Mouse (Mus musculus) left cerebral cortex, postnatal 36 days (tissue): Measurements from ENCODE around the gene Agap1. TPM values are rescaled to one million over a fixed set of nuclear protein-coding genes. Genes with fewer than 3 reads are reported as not detected.

ENCODE experiments used
- DNase-seq, 2 experiments: peaks; one replicate each; pipeline ENCODE4 v3.0.0; 2021 to 2022; ENCODE audit warnings: low spot score in 2 of 2, mixed read lengths in 1 of 2
- intact Hi-C: fragments of 180-260 bp; cut with DNase I; formaldehyde crosslinking; loops from one replicate; pipeline ENCODE4 v1.15.1; 2025
- total RNA-seq, 2 experiments: library from RNA; stranded (reverse); gene quantifications; 2 replicates each; pipeline ENCODE4 v1.2.3; 2021

Gene Agap1
- total RNA-seq, 2 experiments from 2014 or later: 244 to 260 TPM

DNA sequence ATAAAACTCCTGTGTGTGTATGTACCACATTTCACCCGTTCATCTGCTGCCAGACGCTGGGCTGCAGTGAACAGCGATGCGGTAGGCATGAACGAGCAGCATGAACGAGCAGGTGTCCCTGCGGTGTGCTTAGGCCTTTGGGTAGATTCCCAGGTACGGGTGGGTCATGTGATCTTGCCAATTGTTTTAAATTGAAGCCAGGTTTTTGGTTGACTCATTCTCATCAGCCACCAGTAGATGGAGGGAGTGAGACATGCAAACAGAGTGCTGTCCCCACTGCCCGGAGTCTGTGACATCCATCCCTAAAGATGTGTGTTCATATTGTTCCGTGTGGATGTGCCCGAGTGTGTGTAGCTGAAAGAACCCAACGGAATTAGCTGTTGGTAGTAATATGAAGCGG lies 71.2 kb downstream of the Agap1 start:
- intact Hi-C loops: loop anchor here (1.0 to 10.0 kb wide), 4 partner anchors 56 to 781 kb away; no protein-coding TSS in a partner anchor
- DNase-seq: peak; percentile 28 to 37

DNA sequence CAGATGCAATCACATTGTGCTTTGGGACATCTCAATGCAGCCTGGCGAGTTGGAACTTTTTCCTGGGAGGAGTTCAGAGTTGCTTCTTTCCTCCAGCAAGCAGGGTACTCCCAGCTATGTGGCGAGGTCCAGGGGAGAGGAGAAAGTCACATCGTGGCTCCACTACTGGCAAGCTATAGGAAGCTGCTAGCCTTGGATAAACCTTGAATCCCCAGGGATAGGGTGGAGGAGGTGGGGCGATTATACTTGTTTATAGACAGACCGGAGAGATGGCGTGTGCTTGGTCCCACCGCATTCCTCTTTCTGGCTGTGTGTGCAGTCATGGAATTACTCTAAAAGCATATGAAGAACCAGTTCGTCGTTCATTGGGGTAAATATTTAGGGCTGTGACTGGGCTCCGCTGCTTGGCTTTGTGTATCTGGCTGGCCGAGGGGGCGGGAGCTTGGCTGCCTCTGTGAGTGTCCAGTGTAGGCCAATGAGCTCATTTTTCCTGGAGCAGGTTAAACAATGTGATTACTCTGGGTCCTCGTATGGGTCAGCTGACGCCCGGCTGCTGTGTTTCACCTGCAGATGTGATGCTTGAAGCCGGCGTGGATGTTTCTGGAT lies 74.2 kb downstream of the Agap1 start:
- no peak for DNase-seq
- intact Hi-C loops: loop anchor here (2.0 to 10.0 kb wide), 4 partner anchors 54 to 784 kb away; no protein-coding TSS in a partner anchor

DNA sequence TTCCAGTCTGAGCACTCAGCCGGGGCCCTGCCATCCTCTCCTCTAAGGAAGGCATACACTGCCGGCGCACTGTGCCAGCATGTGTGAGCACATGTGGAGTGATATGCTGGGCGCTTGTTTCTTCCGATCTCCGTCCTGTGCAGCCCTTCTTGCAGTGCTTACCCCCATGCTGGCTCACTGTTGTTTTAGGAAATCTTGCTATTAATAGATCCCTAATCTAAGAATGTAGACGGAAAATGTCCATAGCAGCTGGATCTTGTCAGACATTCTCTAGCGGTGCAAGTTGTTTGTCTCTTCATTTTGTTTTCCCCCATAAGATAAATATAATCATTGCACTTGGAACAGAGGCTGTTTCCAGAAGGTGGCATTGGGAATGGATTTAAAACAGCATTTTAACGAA lies 79.1 kb downstream of the Agap1 start:
- DNase-seq: no peak
- intact Hi-C loops: no loop called here

DNA sequence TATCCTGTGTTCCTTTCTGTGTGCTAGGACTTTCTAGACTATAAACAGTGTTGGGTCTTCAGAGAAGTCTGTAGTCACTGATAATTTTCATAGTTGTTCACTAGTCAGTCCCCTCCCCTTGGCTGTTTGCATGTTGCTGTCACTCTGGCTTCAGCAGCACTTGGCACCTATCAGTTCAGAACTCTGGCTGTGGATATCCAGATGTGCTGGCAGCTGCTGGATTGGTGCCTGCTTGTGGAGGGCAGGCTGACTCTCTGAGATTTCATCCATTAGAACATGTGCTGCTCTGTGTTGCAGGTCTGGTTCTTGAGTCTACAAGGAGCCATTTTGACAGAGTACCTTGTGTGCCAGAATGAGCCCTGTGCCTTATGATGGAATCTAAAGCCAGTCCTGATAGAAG lies 80.6 kb downstream of the Agap1 start:
- intact Hi-C loops: no loop called here
- no peak for DNase-seq

DNA sequence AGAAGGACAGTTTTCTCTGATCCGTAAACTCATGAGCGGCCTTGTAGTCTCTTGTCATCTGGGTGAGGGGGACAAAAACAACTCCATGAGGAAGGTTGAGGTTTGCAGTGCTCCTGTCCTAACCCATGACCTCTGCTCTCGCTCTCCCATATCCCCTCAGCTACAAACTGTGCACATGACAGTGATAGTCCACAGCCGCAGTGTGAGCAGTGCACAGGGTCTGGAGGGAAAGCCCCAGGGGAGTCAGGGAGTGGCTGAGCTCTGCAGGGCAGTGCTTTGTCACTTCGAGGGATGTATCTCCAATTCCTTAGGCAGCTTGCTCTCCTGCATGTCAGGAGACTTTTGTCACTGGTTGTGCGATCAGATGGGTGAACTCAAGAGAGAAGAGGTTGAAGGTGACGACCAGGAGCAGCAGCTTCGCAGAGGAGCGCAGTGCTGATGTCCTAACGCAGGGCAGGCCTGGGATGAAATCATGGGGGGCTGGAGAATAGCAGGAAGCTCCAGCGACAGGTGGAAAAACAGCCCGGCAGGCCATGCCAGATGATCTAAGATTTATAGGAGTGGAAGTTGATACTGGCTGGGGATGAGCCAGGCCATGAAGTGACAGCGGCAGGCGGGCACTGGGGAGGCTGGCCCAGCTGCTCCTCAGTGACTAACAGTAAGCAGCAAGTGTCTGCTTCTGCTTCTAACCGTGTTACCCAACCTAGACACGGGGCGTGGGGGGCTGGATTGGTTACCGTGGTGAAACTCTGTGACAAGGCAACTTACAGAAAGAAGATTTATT lies 83.7 kb downstream of the Agap1 start:
- no peak for DNase-seq
- intact Hi-C loops: no loop called here

DNA sequence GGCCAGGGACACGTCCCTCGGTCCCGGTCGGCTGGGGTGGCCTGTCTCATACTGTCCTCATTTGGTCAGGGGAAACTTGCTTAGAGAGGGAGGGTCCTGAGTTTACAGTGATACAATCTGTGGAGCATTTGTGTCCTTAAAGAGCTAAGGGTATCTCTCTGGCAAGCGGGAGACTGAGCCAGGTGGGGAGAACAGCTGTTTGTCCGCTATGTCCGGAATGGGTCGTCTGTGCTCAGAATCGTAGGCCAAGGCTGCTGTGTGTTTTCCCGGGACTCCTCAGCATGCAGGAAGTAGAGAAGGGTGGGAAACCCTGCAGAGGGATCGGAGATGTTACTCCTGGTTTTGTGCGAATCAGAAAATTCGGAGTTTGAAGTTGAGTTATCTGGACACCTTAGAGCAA lies 84.5 kb downstream of the Agap1 start:
- intact Hi-C loops: no loop called here
- no peak for DNase-seq

DNA sequence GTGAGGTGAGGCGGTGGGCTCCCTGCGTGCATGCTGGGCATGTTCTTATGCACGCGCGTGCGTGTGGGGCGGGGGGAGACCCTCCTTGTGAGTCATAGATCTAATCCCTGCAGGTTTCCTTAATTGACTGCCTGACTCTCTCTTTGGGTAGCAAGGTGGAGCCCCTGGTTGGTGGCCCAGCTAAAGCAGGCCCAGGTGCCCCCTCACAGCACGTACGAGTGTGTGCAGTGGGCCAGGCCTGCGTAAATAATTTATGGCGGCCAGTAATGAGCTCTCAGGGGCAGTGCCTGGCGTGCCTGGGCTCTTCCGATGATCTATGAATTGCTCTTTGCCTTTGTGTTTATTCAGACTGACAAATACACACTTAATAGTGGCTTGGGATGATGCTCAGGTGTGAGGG lies 86.5 kb downstream of the Agap1 start:
- no peak for DNase-seq
- intact Hi-C loops: no loop called here

DNA sequence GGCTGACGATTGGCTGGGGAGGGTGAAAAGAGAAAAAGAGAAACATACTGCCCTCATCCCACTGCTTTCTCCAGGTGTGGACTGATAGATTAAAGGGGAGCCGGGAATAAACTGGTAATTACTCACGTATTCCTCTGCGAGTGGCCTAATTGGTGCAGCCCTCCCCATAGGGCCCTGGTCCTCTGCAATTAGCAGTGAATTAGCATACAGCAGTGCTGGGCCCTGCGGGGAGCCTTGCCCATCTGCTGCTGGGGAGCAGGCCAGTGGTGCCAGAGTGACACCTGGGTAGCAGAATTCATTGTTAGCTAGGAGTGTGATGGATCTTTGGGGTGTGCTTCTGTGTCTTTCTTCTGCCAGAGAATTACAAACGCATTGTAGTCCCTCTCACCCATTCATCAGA lies 87.9 kb downstream of the Agap1 start:
- intact Hi-C loops: no loop called here
- no peak for DNase-seq

DNA sequence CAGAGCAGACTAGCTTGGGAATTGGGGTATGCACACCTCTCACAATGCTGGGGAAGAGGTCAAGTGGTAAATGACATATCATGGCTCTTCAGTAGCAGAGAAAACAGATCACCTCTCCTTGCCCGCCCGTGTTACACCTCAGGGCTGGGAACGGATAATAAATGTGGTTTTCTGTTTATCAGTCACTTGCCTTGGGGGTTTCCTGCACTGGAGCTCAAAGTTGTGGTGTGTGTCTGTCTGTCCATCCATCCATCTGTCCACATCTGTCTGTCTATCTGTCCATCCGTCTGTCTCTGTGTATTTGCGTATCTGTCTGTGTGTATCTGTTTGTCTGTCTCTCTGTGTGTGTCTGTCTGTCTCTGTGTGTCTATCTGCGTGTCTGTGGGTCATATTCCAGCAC lies 88.7 kb downstream of the Agap1 start:
- intact Hi-C loops: no loop called here
- no peak for DNase-seq

DNA sequence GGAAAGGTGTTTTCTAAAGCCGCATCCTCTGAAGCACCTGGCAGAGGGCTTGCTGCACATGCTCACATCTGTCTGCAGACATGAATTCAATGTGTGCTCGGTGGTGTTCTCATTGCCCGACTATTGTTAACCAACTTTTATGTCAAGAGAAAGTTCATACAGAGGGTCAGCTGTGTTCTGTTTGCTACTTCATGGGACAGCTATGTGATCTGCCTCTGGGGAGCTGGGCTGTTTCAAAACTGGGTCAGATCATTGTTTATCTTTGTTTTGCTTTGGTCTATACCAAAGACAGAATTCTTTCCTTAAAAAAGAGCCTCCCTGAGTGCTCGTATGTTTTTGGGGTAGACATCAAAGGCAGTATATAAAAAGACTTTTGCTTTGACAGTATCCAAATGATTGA lies 89.5 kb downstream of the Agap1 start:
- DNase-seq: no peak
- intact Hi-C loops: no loop called here

DNA sequence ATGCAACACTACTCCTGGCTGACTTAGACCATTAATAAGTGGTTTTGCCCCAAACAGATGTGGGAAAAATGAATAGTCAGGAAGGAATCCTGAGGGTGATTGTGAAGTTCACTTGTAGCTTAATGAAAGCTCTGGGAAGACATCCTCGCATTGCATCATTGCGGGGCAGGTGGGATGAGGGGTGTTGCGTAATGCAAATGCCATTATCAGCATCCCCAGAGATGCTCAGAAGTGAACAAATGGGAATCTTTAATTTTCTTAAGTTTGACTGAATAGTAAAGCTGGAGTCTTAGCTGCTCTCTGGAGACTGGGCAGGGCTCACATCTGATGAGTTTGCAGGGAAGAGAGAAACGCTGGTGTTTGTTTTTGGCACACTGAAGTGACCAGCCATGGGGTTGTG lies 90.5 kb downstream of the Agap1 start:
- intact Hi-C loops: no loop called here
- no peak for DNase-seq

DNA sequence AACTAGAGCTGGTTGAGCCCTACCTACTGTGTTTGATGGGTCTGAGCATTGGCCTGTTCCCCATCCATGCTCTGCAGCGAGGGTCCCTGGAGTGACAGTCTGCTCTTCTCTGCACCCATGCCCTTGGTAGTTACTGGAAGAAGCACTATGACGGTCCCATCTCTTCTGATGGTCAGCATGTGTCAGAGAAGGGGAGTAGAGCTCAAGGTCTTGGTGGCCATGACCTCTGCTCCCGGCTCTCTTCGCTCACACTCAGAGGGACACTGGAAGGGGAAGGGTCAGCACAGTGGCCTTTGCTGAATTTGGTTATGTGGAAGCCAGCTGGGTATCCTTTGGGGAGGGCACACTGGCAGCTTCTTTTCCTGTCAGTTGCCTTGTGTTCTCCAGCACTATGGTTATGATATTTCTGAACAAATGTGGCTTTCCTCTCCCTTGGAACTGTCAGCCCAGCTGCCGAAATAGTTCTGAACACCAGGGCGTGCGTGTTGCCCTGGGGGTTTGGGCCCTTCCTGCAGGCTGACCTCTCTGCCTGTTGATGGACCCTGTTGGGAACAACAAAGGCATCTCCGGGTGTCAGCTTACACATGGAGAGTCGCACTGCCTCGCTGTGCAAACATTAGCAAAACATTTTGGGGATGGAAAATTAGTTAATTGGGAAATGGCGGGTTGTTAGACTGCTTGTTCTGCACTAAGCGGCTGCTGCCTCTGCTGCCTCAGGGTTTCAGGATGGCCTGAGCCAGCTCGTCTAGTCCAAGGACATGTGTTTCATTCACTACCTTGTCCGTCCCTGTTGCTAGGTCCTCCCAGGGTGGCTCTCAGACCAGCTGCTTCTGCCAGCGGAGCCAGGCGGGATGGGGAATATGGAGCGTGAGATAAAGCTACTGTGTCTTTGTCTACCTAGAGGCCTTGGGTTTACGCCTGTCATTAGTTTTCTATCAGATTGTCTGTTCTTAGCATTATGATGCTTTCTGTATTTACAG lies 93.2 kb downstream of the Agap1 start:
- intact Hi-C loops: no loop called here
- no peak for DNase-seq

DNA sequence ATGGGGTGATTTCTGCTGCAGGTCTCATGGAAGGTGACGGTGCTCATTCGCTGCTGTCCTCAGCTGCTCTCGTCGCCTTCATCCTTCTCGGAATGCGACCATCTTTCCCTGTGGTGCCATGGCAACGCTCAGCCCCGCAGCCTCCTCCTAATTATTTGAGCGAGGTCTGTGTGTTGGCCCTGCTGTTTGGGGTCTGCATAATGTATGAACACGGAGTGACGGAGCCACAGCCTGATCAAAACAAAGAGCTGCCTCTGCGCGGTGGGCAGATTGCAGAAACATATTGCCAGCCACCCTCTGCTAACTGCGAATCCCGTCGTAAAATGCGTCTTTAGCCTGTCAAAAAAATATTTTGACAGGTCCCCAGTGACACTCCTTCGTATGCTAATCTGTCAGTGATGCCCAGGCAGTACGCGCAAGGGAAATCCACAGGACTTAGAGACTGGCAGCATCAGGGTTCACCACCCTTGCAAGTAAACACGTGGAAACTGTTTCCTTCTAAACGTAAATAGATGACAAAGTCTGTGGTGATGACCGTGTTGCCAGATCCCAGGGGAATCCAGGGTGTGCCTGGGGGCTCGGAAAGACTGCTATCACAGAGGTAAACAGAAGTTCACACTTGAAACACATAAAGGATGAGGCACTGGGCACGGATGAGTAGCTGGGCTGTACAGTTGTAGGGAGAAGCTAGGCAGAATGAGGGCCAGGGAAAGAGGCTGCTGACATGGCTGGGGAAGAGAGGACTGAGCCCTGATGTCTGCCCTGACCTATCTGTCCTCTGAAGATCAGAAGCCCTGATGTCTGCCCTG lies 95.7 kb downstream of the Agap1 start:
- no peak for DNase-seq
- intact Hi-C loops: no loop called here

DNA sequence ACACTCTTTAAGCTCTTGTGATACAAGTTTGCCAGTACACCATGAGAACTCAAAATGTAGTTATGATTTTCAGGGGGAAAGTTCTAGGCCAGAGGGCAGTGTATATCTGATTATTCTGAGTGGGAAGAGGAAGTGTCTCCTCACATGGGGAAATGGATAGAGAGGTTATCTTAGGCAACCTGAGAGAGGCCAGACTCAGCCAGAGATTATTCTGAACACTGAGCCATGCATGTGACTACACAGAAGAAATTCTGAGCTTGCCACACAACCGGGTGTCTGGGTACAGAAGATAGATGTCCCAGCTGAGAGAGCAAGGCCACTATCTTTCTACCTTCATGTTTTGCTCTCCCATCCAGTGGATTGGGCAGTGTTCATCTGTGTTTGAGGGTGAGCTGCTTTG lies 97.9 kb downstream of the Agap1 start:
- intact Hi-C loops: no loop called here
- no peak for DNase-seq

DNA sequence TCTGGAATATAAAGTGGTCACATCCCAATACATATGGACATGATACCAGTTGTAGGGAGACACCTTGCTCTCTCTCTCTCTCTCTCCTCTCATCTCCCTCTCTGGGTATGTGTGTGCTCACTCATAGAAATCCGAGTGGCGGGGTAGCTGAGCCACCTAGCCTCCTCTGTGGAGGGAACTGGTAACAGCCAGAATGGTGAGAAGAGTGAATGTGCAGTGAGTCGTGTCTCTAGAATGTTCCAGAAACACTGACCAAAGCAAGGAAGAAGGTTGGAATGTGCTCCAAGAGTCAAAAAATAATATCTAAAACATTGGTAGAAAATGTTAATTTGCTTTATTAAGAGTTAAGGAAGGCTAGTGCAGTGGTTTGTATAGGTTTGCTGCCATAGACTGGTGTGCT lies 99.2 kb downstream of the Agap1 start:
- intact Hi-C loops: no loop called here
- DNase-seq: no peak

DNA sequence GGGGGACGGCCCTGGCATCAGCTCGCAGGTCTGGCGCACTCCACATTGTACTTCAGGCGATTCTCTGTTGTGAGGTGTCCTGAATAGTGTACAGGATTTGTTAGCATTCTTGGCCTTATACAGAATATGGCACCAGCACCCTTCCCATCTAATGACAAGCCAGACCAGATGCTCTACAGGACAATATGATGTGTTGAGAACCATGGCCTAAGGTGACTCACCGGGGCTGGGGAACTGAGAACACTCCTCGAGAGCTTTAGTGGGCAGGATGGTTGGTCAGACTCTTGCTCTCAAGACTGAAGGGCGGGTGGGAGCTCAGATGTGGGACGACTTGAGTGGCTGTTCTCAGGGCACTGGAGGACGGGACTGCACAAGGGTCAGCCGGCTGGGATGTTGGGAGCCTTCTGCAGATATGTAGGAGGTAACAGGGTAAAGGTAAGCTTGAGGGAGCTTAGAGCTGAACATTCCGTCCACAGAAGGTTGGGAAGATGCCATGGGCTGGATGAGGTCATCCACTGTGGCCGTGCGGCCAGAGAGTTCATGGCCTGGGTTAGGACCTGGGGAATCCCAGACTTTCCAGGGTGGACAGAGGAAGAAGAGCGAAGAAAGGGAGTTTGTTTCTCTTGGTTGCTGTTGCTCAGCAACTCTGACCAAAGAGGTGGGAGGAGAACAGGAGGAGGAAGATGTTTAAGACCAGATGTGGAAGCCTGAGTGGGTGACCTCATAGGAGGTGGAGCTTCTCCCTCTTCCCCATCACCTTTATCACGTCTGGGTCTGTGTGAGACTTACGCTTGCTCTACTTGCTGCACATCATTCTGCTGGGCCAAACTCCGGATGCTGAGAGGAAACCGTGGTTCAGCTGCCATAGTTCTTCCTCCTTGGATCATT lies 100.6 kb downstream of the Agap1 start:
- intact Hi-C loops: no loop called here
- DNase-seq: no peak

DNA sequence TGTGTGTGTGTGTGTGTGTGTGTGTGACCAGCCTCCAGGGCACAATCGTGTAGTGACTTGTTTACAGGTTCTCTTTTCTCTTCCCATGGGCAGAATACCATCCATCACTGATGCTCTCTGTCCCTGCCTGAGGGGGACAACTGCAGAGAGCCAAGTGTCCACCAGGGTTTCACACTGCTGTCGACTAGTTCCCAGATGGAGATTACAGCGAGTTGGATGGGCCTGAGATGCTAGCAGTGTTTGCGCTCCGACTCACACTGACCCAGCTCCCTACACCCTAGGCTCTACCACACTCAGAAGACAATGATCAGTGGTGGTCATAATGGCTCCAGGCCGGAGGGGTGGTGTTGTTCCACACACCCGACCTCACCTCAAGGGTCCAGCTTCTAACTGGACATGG lies 101.4 kb downstream of the Agap1 start:
- intact Hi-C loops: no loop called here
- DNase-seq: no peak

DNA sequence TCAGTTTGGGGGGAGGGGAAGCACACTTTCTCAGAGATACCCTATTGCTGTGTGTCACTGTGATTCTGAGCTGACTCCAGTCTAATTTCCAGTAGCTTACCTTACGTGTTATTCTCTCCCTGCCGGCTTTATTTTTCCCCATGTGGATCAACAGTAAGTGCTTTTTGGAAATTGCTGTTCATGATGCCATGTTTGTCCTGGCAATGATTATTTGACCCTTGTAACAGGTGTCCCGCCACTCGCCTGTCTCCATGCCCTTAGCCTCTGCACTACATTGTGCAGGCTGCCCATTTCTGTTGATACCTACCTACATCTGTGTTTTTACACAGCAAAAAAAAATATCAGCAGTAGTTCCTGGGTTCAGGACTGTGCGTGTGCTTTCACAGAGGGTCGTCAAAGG lies 102.8 kb downstream of the Agap1 start:
- intact Hi-C loops: no loop called here
- no peak for DNase-seq

DNA sequence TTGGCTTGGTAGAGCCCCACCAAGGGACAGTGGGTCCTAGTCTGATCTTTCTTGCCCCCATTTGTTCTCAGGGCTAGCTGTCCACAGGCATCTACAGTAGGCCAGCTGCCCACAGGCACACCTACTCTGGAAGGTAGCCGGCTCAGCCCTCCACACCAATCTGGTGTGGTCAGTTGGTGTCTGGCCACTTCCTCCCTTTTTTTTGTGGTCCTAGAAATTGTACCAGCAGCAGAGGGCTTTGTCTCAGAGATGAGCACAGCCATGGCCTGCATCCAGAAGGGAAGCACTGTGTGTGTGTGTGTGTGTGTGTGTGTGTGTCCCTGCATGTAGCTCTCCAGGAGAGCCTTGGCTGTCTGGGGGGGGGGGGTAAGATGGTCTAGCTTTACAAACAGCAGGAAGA lies 103.5 kb downstream of the Agap1 start:
- no peak for DNase-seq
- intact Hi-C loops: no loop called here
